Mouse (Mus musculus) G1E (cell line): ENCODE measurements around the gene Slc17a6.

Source experiments
- CTCF ChIP-seq: IDR thresholded peaks from 2 replicates; pipeline ENCODE4 v1.5.1; 2012; ENCODE audit warnings: low read depth, low read length, inconsistent platforms, mixed read lengths
- GATA2 ChIP-seq: IDR thresholded peaks from 2 replicates; pipeline ENCODE4 v1.6.1; 2012; ENCODE audit warnings: low read depth, low read length, inconsistent platforms, borderline replicate concordance

GRCm38 (mm10) chr7:51626451-51627000 is 4.7 kb downstream of the Slc17a6 start:
- TF ChIP-seq GATA2 (no peak), CTCF (no peak)
